Mouse (Mus musculus) stomach, postnatal 0 days (tissue): ENCODE measurements around the gene Htra1.

ENCODE experiments used
- CTCF ChIP-seq: IDR thresholded peaks from 2 replicates; pipeline ENCODE4 v1.5.1; 2016; ENCODE audit warnings: antibody characterized with exemption, low read depth, mild to moderate bottlenecking, moderate library complexity
- EP300 ChIP-seq: optimal IDR thresholded peaks from 2 replicates; pipeline ENCODE3; 2016; ENCODE audit warnings: antibody characterized with exemption

GRCm38 (mm10) chr7:130935421-130935792 is 504 bp upstream of the Htra1 start:
- TF ChIP-seq CTCF: no peak
- no peak for TF ChIP-seq EP300
